Mouse (Mus musculus): ENCODE results near the gene Sestd1. TPM values are rescaled to one million over a fixed set of nuclear protein-coding genes. Genes with fewer than 3 reads are reported as not detected.

Gene Sestd1
- polyA plus RNA-seq, 1 experiment from 2014 or later, result 36.2 TPM

DNA sequence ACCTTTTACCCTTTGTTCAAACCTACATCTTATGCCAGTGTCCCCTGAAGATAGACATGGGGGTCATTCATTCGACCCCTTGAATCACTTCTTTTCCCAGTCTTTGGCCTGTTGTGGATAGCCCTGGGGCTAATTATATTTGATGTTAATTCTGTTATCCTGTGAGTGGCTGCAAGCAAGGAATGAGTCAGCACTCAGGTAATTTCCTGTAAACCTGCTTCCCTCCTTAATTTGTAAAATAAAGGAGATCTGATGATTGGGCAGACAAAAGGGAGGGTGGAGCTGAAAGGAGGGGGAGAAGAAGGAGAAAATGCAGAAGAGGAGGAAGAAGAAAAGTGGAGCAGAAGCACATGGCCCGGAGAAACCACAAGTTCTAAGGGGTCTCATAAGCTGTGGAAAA, 133.4 kb downstream of the Sestd1 start:
- CTCF ChIA-PET, result interaction anchor here (2.3 kb wide), 1 partner anchor 21 kb away, joined by 6 read pairs; no protein-coding TSS in a partner anchor
- ATAC-seq (no peak), DNase-seq (ENCODE audit: low read depth, low spot score) (no peak)
- in situ Hi-C loops (cut with MboI; ENCODE audit: low pct_unique_long_range_greater_than_20kb), result no loop called here
- no peak for TF ChIP-seq CTCF (IDR thresholded peaks at IDR 0.05)
- POLR2A ChIA-PET, result no interaction called here
- no peaks in the 10 kb centered on the region for H3K27me3 ChIP-seq

DNA sequence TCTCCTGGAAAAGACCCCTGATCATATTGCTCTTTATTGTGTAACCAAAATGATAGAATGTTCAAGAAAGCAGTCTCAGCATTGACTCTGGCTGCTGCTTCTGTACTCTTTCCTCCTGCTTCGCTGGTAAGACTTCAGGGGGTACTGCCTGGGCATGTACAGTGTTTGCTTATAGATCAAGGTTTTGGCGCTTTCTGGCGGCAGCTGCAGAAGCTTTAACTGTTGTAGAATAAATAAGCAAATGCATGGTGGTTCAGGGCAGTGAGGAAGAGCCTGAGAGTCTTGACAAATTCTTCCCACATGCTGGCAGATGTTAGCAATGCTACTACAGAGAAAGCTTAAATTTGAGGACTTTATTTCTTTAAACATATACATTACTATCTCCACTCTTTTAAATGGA, 134.1 kb downstream of the Sestd1 start:
- no peak for DNase-seq (ENCODE audit: low read depth, low spot score)

GRCm38 (mm10) chr2:77143536-77143935, 136.9 kb downstream of the Sestd1 start:
- in situ Hi-C loops (cut with MboI; ENCODE audit: low pct_unique_long_range_greater_than_20kb), result no loop called here
- DNase-seq (ENCODE audit: low read depth, low spot score) (no peak), ATAC-seq (no peak)
- ChIA-PET POLR2A (no interaction called here), CTCF (interaction anchor here (0.7 kb wide), 1 partner anchor 24 kb away, joined by 3 read pairs; no protein-coding TSS in a partner anchor)
- H3K27me3 ChIP-seq, result no peaks in the 10 kb centered on the region
- TF ChIP-seq CTCF (IDR thresholded peaks at IDR 0.05), result no peak

More for the DNA sequence above, 134.1 kb downstream of the Sestd1 start:
- CTCF ChIA-PET, result interaction anchor here (1.1 to 2.3 kb wide), 3 partner anchors 12 to 21 kb away, joined by 3 to 6 read pairs (median 4); no protein-coding TSS in a partner anchor
- H3K27me3 ChIP-seq, result no peaks in the 10 kb centered on the region
- POLR2A ChIA-PET, result no interaction called here
- no peak for ATAC-seq
- in situ Hi-C loops (cut with MboI; ENCODE audit: low pct_unique_long_range_greater_than_20kb), result no loop called here
- no peak for TF ChIP-seq CTCF (IDR thresholded peaks at IDR 0.05)

GRCm38 (mm10) chr2:77138879-77139278, 141.5 kb downstream of the Sestd1 start:
- CTCF ChIA-PET, result no interaction called here
- no peaks in the 10 kb centered on the region for H3K27me3 ChIP-seq
- no peak for TF ChIP-seq CTCF (IDR thresholded peaks at IDR 0.05)
- DNase-seq (ENCODE audit: low read depth, low spot score), result no peak
- POLR2A ChIA-PET, result no interaction called here
- no peak for ATAC-seq
- in situ Hi-C loops (cut with MboI; ENCODE audit: low pct_unique_long_range_greater_than_20kb), result no loop called here

DNA sequence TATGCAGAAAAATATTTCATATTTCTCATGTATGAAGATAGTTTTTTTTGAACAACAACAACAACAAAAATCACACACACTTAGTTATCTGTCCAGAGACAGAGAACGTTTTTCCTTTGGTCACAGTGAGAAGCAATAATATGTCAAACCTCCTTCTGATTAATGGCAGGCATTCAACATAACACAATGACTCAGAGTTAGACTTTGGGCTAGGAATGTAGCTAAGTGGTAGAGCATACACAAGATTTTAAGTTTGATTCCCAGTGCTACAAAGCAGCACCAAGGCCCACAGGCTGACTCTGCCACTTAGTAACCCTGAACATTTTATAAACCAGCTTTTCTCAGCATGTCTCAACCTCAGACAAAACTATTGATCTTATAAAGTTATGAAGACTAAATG, 145.5 kb downstream of the Sestd1 start:
- no peak for DNase-seq (ENCODE audit: low read depth, low spot score)
- ChIA-PET CTCF (interaction anchor here (1.0 kb wide), 1 partner anchor 47 kb away, joined by 3 read pairs; no protein-coding TSS in a partner anchor), POLR2A (no interaction called here)
- H3K27me3 ChIP-seq, result no peaks in the 10 kb centered on the region
- in situ Hi-C loops (cut with MboI; ENCODE audit: low pct_unique_long_range_greater_than_20kb), result no loop called here
- no peak for TF ChIP-seq CTCF (IDR thresholded peaks at IDR 0.05)
- ATAC-seq, result no peak

GRCm38 (mm10) chr2:77133407-77133806, 147.0 kb downstream of the Sestd1 start:
- in situ Hi-C loops (cut with MboI; ENCODE audit: low pct_unique_long_range_greater_than_20kb), result no loop called here
- DNase-seq (ENCODE audit: low read depth, low spot score), result no peak
- no peak for TF ChIP-seq CTCF (IDR thresholded peaks at IDR 0.05)
- no peaks in the 10 kb centered on the region for H3K27me3 ChIP-seq
- POLR2A ChIA-PET, result no interaction called here
- CTCF ChIA-PET, result no interaction called here
- ATAC-seq, result no peak

Other genes starting within 250 kb of the Sestd1 start
- gene Ccdc141, start 110.0 kb downstream of the Sestd1 start, polyA plus RNA-seq (2021), result 0.56 TPM

Data from Patski (cell line).